24 mouse cellular contexts compared by ENCODE assay signal in genomic region chr8:9025378-9025777, GRCm38 (mm10).
DNase-seq lines count a peak whose midpoint lies in the region; ATAC-seq and TF ChIP-seq lines count a peak whose summit lies in the region.
"Had no signal": no experiment of that assay in that cellular context is flagged by ENCODE, and none has a peak within 500 bp of the region (broad histone marks: within the 10 kb centered on the region; RNA-seq: fewer than 3 reads in every experiment).

No protein-coding gene starts in this region.

- peaks cover 7% of the 10 kb centered on the region; the same call in 1 of the 2 replicates for H3K4me1 ChIP-seq in kidney, embryonic 15.5 days
- H3K4me1 ChIP-seq in lung, embryonic 14.5 days (ENCODE audit: insufficient read depth): peaks cover 8% of the 10 kb centered on the region; the same call in 1 of the 2 replicates
- H3K4me1 ChIP-seq in forebrain, embryonic 11.5 days (replicated peaks; ENCODE audit: control insufficient read depth, insufficient read depth, low read length): peaks cover 2% of the 10 kb centered on the region; the same call in 1 of the 2 replicates
- H3K4me1 ChIP-seq: embryonic facial prominence, embryonic 12.5 days; forebrain, embryonic 12.5 days had no signal

- no peaks in the 10 kb centered on the region for H3K9me3 ChIP-seq in kidney, embryonic 15.5 days (replicated peaks)
- no peaks in the 10 kb centered on the region for H3K9me3 ChIP-seq in lung, embryonic 14.5 days (ENCODE audit: low read depth, low read length)
- no peaks in the 10 kb centered on the region for H3K9me3 ChIP-seq in forebrain, embryonic 11.5 days (ENCODE audit: control insufficient read depth, low read length)
- H3K9me3 ChIP-seq: embryonic facial prominence, embryonic 10.5 days; embryonic facial prominence, embryonic 12.5 days; forebrain, embryonic 12.5 days; G1E had no signal

- no peak overlapping the region for H3K4me2 ChIP-seq in kidney, embryonic 15.5 days
- H3K4me2 ChIP-seq in lung, embryonic 14.5 days: no peak overlapping the region
- H3K4me2 ChIP-seq in forebrain, embryonic 11.5 days (ENCODE audit: low read depth, low read length, severe bottlenecking): no peak overlapping the region
- H3K4me2 ChIP-seq: embryonic facial prominence, embryonic 12.5 days; forebrain, embryonic 12.5 days had no signal

- no peaks in the 10 kb centered on the region for H3K36me3 ChIP-seq in kidney, embryonic 15.5 days
- no peaks in the 10 kb centered on the region for H3K36me3 ChIP-seq in lung, embryonic 14.5 days (ENCODE audit: insufficient read depth)
- H3K36me3 ChIP-seq in forebrain, embryonic 11.5 days (ENCODE audit: control insufficient read depth, insufficient read depth, low read length): no peaks in the 10 kb centered on the region
- H3K36me3 ChIP-seq: embryonic facial prominence, embryonic 10.5 days; embryonic facial prominence, embryonic 12.5 days; forebrain, embryonic 12.5 days; G1E had no signal

- no peak overlapping the region for H3K4me3 ChIP-seq in kidney, embryonic 15.5 days (replicated peaks)
- H3K4me3 ChIP-seq in lung, embryonic 14.5 days (ENCODE audit: low read depth, low read length): no peak overlapping the region
- H3K4me3 ChIP-seq in forebrain, embryonic 11.5 days (ENCODE audit: low read depth, low read length): no peak overlapping the region
- H3K4me3 ChIP-seq: embryonic facial prominence, embryonic 10.5 days; embryonic facial prominence, embryonic 12.5 days; forebrain, embryonic 12.5 days had no signal

- DNase-seq in heart, adult 11 months: peak; percentile 16
- no peak for DNase-seq in heart, postnatal 4 days
- no peak for DNase-seq in kidney, postnatal 10 days
- DNase-seq in lung, embryonic 14.5 days: no peak
- no peak for DNase-seq in lung, postnatal 10 days
- no peak for DNase-seq in forebrain, embryonic 11.5 days (ENCODE audit: low spot score)
- DNase-seq: adrenal gland, adult 8-10 months; adrenal gland, postnatal 14 days; adrenal gland, postnatal 36 days; B cell, adult 2 months; cerebellum, adult 11-12 months; cerebellum, adult 2 months; cerebellum, adult 9-10 months; cerebellum, postnatal 25 days had no signal

- ATAC-seq in kidney, embryonic 15.5 days (replicated peaks; ENCODE audit: low FRiP score): peak; percentile 40
- ATAC-seq in lung, embryonic 14.5 days (ENCODE audit: insufficient read depth): peak; percentile 52; the same call in 1 of the 2 replicates
- ATAC-seq in forebrain, embryonic 11.5 days (replicated peaks; ENCODE audit: low FRiP score): no peak
- ATAC-seq: activated CD4-positive, CD25-positive, alpha-beta regulatory T cell, adult 4 months; CD4-positive, CD25-positive, alpha-beta regulatory T cell, adult 4 months; forebrain, embryonic 14.5 days; Patski had no signal

- no peak overlapping the region for H3K9ac ChIP-seq in kidney, embryonic 15.5 days
- H3K9ac ChIP-seq in lung, embryonic 14.5 days: no peak overlapping the region
- H3K9ac ChIP-seq in forebrain, embryonic 11.5 days (ENCODE audit: low read length): no peak overlapping the region
- H3K9ac ChIP-seq: embryonic facial prominence, embryonic 12.5 days; forebrain, embryonic 12.5 days had no signal

- WGBS in kidney, embryonic 15.5 days: 43% methylated on average over 3 of the region's 3 CpGs
- WGBS in lung, embryonic 14.5 days: 20% methylated on average over 3 of the region's 3 CpGs
- WGBS in forebrain, embryonic 11.5 days: 83% methylated on average over 3 of the region's 3 CpGs

- H3K27me3 ChIP-seq in kidney, embryonic 15.5 days: no peaks in the 10 kb centered on the region
- H3K27me3 ChIP-seq in lung, embryonic 14.5 days (ENCODE audit: insufficient read depth, low read length): no peaks in the 10 kb centered on the region
- no peaks in the 10 kb centered on the region for H3K27me3 ChIP-seq in forebrain, embryonic 11.5 days (ENCODE audit: control insufficient read depth, insufficient read depth, low read length)
- H3K27me3 ChIP-seq: CH12.LX; embryonic facial prominence, embryonic 12.5 days; Patski had no signal

- H3K27ac ChIP-seq in kidney, embryonic 15.5 days: no peak overlapping the region
- no peak overlapping the region for H3K27ac ChIP-seq in lung, embryonic 14.5 days (ENCODE audit: low read depth)
- no peak overlapping the region for H3K27ac ChIP-seq in forebrain, embryonic 11.5 days (ENCODE audit: low read depth, low read length)
- H3K27ac ChIP-seq: embryonic facial prominence, embryonic 10.5 days; embryonic facial prominence, embryonic 12.5 days; forebrain, embryonic 12.5 days had no signal

- TF ChIP-seq CTCF in lung, embryonic 14.5 days (IDR thresholded peaks at IDR 0.05; ENCODE audit: low read depth): no peak
